Mouse (Mus musculus): Measurements from ENCODE around the gene Skil. TPM values are rescaled to one million over a fixed set of nuclear protein-coding genes. Genes with fewer than 3 reads are reported as not detected.

The Skil gene
- polyA plus RNA-seq (2014; fragmentation: Nextera tagmentation; extraction: Ambion mirVana), result 43.9 and 55.0 TPM in 2 replicates

- H3K9ac ChIP-seq (ENCODE audit: low read length), result peak within 1 kb of the TSS; percentile 96
- ATAC-seq (ENCODE audit: low FRiP score) (peak; percentile 93), DNase-seq (ENCODE audit: low spot score, missing footprints) (peak; percentile 99)
- H3K4me1 ChIP-seq (ENCODE audit: control insufficient read depth, insufficient read depth, low read length), result peaks cover 26% of the 10 kb centered on the region
- H3K4me2 ChIP-seq, result peak within 1 kb of the TSS; percentile 63
- peak within 1 kb of the TSS; percentile 98 for H3K4me3 ChIP-seq (ENCODE audit: low read depth, low read length)
- no peaks in the 10 kb centered on the region for H3K9me3 ChIP-seq (ENCODE audit: control insufficient read depth, low read length)
- no peaks in the 10 kb centered on the region for H3K36me3 ChIP-seq (ENCODE audit: control insufficient read depth, insufficient read depth, low read length)
- H3K27me3 ChIP-seq (ENCODE audit: control insufficient read depth, insufficient read depth, low read length), result no peaks in the 10 kb centered on the region
- H3K27ac ChIP-seq (ENCODE audit: low read depth, low read length), result peak within 1 kb of the TSS; percentile 99
- WGBS, result under 1% methylated on average over 59 of the region's 109 CpGs
Measured at GRCm38 (mm10) chr3:31094531-31095178, at the start of gene Skil. Gene Skil, plus strand, starts transcription at chr3:31095058.

- Histone ChIP-seq H3K4me3 (ENCODE audit: low read depth, low read length) (no peak overlapping the region), H3K36me3 (ENCODE audit: control insufficient read depth, insufficient read depth, low read length) (no peaks in the 10 kb centered on the region), H3K27ac (ENCODE audit: low read depth, low read length) (no peak overlapping the region), H3K4me1 (ENCODE audit: control insufficient read depth, insufficient read depth, low read length) (no peaks in the 10 kb centered on the region), H3K27me3 (ENCODE audit: control insufficient read depth, insufficient read depth, low read length) (no peaks in the 10 kb centered on the region), H3K9me3 (ENCODE audit: control insufficient read depth, low read length) (no peaks in the 10 kb centered on the region), H3K4me2 (no peak overlapping the region), H3K9ac (ENCODE audit: low read length) (no peak overlapping the region)
- DNase-seq (ENCODE audit: low spot score, missing footprints), result no peak
- WGBS, result 81% methylated on average over 3 of the region's 3 CpGs
- no peak for ATAC-seq (ENCODE audit: low FRiP score)
Measured at GRCm38 (mm10) chr3:31047263-31047662, 47.6 kb upstream of the Skil start.

GRCm38 (mm10) chr3:31049087-31049486 lies 45.8 kb upstream of the Skil start:
- DNase-seq (ENCODE audit: low spot score, missing footprints), result no peak

GRCm38 (mm10) chr3:31050375-31050774 lies 44.5 kb upstream of the Skil start:
- no peaks in the 10 kb centered on the region for H3K27me3 ChIP-seq (ENCODE audit: control insufficient read depth, insufficient read depth, low read length)
- 70% methylated on average over 7 of the region's 7 CpGs for WGBS
- no peaks in the 10 kb centered on the region for H3K36me3 ChIP-seq (ENCODE audit: control insufficient read depth, insufficient read depth, low read length)
- no peak overlapping the region for H3K27ac ChIP-seq (ENCODE audit: low read depth, low read length)
- H3K9me3 ChIP-seq (ENCODE audit: control insufficient read depth, low read length), result no peaks in the 10 kb centered on the region
- H3K4me1 ChIP-seq (ENCODE audit: control insufficient read depth, insufficient read depth, low read length), result no peaks in the 10 kb centered on the region
- no peak overlapping the region for H3K4me3 ChIP-seq (ENCODE audit: low read depth, low read length)
- ATAC-seq (ENCODE audit: low FRiP score) (no peak), DNase-seq (ENCODE audit: low spot score, missing footprints) (no peak)
- H3K4me2 ChIP-seq, result no peak overlapping the region
- H3K9ac ChIP-seq (ENCODE audit: low read length), result no peak overlapping the region

More at GRCm38 (mm10) chr3:31049087-31049486, 45.8 kb upstream of the Skil start:
- no peak for ATAC-seq (ENCODE audit: low FRiP score)
- no peak overlapping the region for H3K27ac ChIP-seq (ENCODE audit: low read depth, low read length)
- no peak overlapping the region for H3K4me2 ChIP-seq
- no peaks in the 10 kb centered on the region for H3K36me3 ChIP-seq (ENCODE audit: control insufficient read depth, insufficient read depth, low read length)
- H3K27me3 ChIP-seq (ENCODE audit: control insufficient read depth, insufficient read depth, low read length), result no peaks in the 10 kb centered on the region
- no peaks in the 10 kb centered on the region for H3K9me3 ChIP-seq (ENCODE audit: control insufficient read depth, low read length)
- WGBS, result 92% methylated on average over 5 of the region's 5 CpGs
- H3K9ac ChIP-seq (ENCODE audit: low read length), result no peak overlapping the region
- no peak overlapping the region for H3K4me3 ChIP-seq (ENCODE audit: low read depth, low read length)
- H3K4me1 ChIP-seq (ENCODE audit: control insufficient read depth, insufficient read depth, low read length), result no peaks in the 10 kb centered on the region

- 87% methylated on average over 9 of the region's 9 CpGs for WGBS
- no peaks in the 10 kb centered on the region; the same call in 1 of the 2 replicates for H3K4me1 ChIP-seq (ENCODE audit: control insufficient read depth, insufficient read depth, low read length)
- ATAC-seq (ENCODE audit: low FRiP score) (no peak), DNase-seq (ENCODE audit: low spot score, missing footprints) (no peak)
- H3K36me3 ChIP-seq (ENCODE audit: control insufficient read depth, insufficient read depth, low read length), result no peaks in the 10 kb centered on the region
- no peak overlapping the region for H3K4me3 ChIP-seq (ENCODE audit: low read depth, low read length)
- no peak overlapping the region for H3K4me2 ChIP-seq
- no peak overlapping the region for H3K27ac ChIP-seq (ENCODE audit: low read depth, low read length)
- no peaks in the 10 kb centered on the region for H3K27me3 ChIP-seq (ENCODE audit: control insufficient read depth, insufficient read depth, low read length)
- H3K9ac ChIP-seq (ENCODE audit: low read length), result no peak overlapping the region
- no peaks in the 10 kb centered on the region for H3K9me3 ChIP-seq (ENCODE audit: control insufficient read depth, low read length)
Measured at GRCm38 (mm10) chr3:31051730-31052129, 43.1 kb upstream of the Skil start.

- no peaks in the 10 kb centered on the region for H3K27me3 ChIP-seq (ENCODE audit: control insufficient read depth, insufficient read depth, low read length)
- no peak for DNase-seq (ENCODE audit: low spot score, missing footprints)
- H3K4me1 ChIP-seq (ENCODE audit: control insufficient read depth, insufficient read depth, low read length), result peaks cover 2% of the 10 kb centered on the region; the same call in 1 of the 2 replicates
- H3K36me3 ChIP-seq (ENCODE audit: control insufficient read depth, insufficient read depth, low read length), result no peaks in the 10 kb centered on the region
- H3K9me3 ChIP-seq (ENCODE audit: control insufficient read depth, low read length), result no peaks in the 10 kb centered on the region
- WGBS, result 92% methylated on average over 9 of the region's 9 CpGs
- H3K27ac ChIP-seq (ENCODE audit: low read depth, low read length), result no peak overlapping the region
- H3K4me2 ChIP-seq, result no peak overlapping the region
- H3K4me3 ChIP-seq (ENCODE audit: low read depth, low read length), result no peak overlapping the region
- ATAC-seq (ENCODE audit: low FRiP score), result no peak
- no peak overlapping the region for H3K9ac ChIP-seq (ENCODE audit: low read length)
Measured at GRCm38 (mm10) chr3:31053191-31053590, 41.7 kb upstream of the Skil start.

GRCm38 (mm10) chr3:31054888-31055287 lies 40.0 kb upstream of the Skil start:
- WGBS, result 94% methylated on average over 8 of the region's 8 CpGs
- Histone ChIP-seq H3K4me2 (no peak overlapping the region), H3K27me3 (ENCODE audit: control insufficient read depth, insufficient read depth, low read length) (no peaks in the 10 kb centered on the region), H3K9me3 (ENCODE audit: control insufficient read depth, low read length) (no peaks in the 10 kb centered on the region), H3K9ac (ENCODE audit: low read length) (no peak overlapping the region), H3K36me3 (ENCODE audit: control insufficient read depth, insufficient read depth, low read length) (no peaks in the 10 kb centered on the region), H3K4me1 (ENCODE audit: control insufficient read depth, insufficient read depth, low read length) (peaks cover 2% of the 10 kb centered on the region; the same call in 1 of the 2 replicates), H3K27ac (ENCODE audit: low read depth, low read length) (no peak overlapping the region), H3K4me3 (ENCODE audit: low read depth, low read length) (no peak overlapping the region)
- DNase-seq (ENCODE audit: low spot score, missing footprints) (no peak), ATAC-seq (ENCODE audit: low FRiP score) (no peak)

- Histone ChIP-seq H3K36me3 (ENCODE audit: control insufficient read depth, insufficient read depth, low read length) (no peaks in the 10 kb centered on the region), H3K4me2 (peak overlapping the region; percentile 27)
- 34% methylated on average over 17 of the region's 17 CpGs for WGBS
Measured at GRCm38 (mm10) chr3:31056047-31056650, 38.7 kb upstream of the Skil start.

More at GRCm38 (mm10) chr3:31056047-31056650, 38.7 kb upstream of the Skil start:
- no peak overlapping the region for H3K27ac ChIP-seq (ENCODE audit: low read depth, low read length)
- peak; percentile 60 for ATAC-seq (ENCODE audit: low FRiP score)
- no peaks in the 10 kb centered on the region for H3K9me3 ChIP-seq (ENCODE audit: control insufficient read depth, low read length)
- H3K27me3 ChIP-seq (ENCODE audit: control insufficient read depth, insufficient read depth, low read length), result no peaks in the 10 kb centered on the region
- peak overlapping the region; percentile 28; the same call in 1 of the 2 replicates for H3K4me3 ChIP-seq (ENCODE audit: low read depth, low read length)
- no peak overlapping the region for H3K9ac ChIP-seq (ENCODE audit: low read length)
- peaks cover 2% of the 10 kb centered on the region; the same call in 1 of the 2 replicates for H3K4me1 ChIP-seq (ENCODE audit: control insufficient read depth, insufficient read depth, low read length)
- DNase-seq (ENCODE audit: low spot score, missing footprints), result peak; percentile 88
